In genomic region chr19:46956410-46956809, GRCm38 (mm10) we compare ENCODE assay signal across 30 mouse cellular contexts. TPM values are rescaled to one million over a fixed set of nuclear protein-coding genes. Genes with fewer than 3 reads are reported as not detected.
DNase-seq lines count a peak whose midpoint lies in the region; ATAC-seq and TF ChIP-seq lines count a peak whose summit lies in the region.
"Had no signal": no experiment of that assay in that cellular context is flagged by ENCODE, and none has a peak within 500 bp of the region (broad histone marks: within the 10 kb centered on the region; RNA-seq: fewer than 3 reads in every experiment).

No protein-coding gene starts in this region.

- ATAC-seq in liver, embryonic 12.5 days: 0 out of 2 replicates have a peak, but pooled peaks have one; percentile 25
- ATAC-seq in liver, postnatal 0 days: no peak
- ATAC-seq: CD4-positive, CD25-positive, alpha-beta regulatory T cell, adult 4 months; forebrain, embryonic 13.5 days; hindbrain, embryonic 16.5 days had no signal

- peak overlapping the region; percentile 45 for H3K4me2 ChIP-seq in liver, embryonic 12.5 days
- H3K4me2 ChIP-seq in liver, postnatal 0 days (ENCODE audit: low read depth, low read length): no peak overlapping the region
- H3K4me2 ChIP-seq: forebrain, embryonic 13.5 days; kidney, embryonic 15.5 days; limb, embryonic 15.5 days; neural tube, embryonic 12.5 days had no signal

- TF ChIP-seq CTCF in liver, adult 2 months (IDR thresholded peaks at IDR 0.05; ENCODE audit: low read depth, low read length): no peak
- TF ChIP-seq CTCF in liver, postnatal 0 days (IDR thresholded peaks at IDR 0.05; ENCODE audit: low read depth): no peak

- 24% methylated on average over 2 of the region's 2 CpGs for WGBS in liver, adult 2 months
- 66% methylated on average over 2 of the region's 2 CpGs for WGBS in liver, embryonic 12.5 days (ENCODE audit: insufficient replicate concordance)
- WGBS in liver, postnatal 0 days (ENCODE audit: insufficient replicate concordance): 61% methylated on average over 2 of the region's 2 CpGs

- H3K27me3 ChIP-seq in liver, adult 2 months (ENCODE audit: control insufficient read depth, insufficient read depth, low read length): no peaks in the 10 kb centered on the region
- no peaks in the 10 kb centered on the region for H3K27me3 ChIP-seq in liver, embryonic 12.5 days (replicated peaks)
- H3K27me3 ChIP-seq in liver, postnatal 0 days (ENCODE audit: insufficient read depth, low read length): no peaks in the 10 kb centered on the region
- H3K27me3 ChIP-seq: forebrain, embryonic 13.5 days; kidney, embryonic 15.5 days; limb, embryonic 15.5 days; neural tube, embryonic 12.5 days had no signal

- 0 out of 2 replicates have a peak overlapping the region, but pooled peaks have one; percentile 5 for H3K27ac ChIP-seq in liver, adult 2 months (replicated peaks; ENCODE audit: insufficient read depth, low read depth, low read length)
- H3K27ac ChIP-seq in liver, embryonic 12.5 days: peak overlapping the region; percentile 87
- peak overlapping the region; percentile 46 for H3K27ac ChIP-seq in liver, postnatal 0 days (ENCODE audit: low read depth)
- H3K27ac ChIP-seq: forebrain, embryonic 13.5 days; heart, adult 2 months; kidney, embryonic 15.5 days; layer of hippocampus, adult 2 months; limb, embryonic 10.5 days; limb, embryonic 15.5 days; midbrain, embryonic 10.5 days; neural tube, embryonic 12.5 days had no signal

- H3K79me2 ChIP-seq in liver, adult 2 months (ENCODE audit: control insufficient read depth, insufficient read depth, low read length): peaks cover 43% of the 10 kb centered on the region; the same call in 1 of the 2 replicates

- no peaks in the 10 kb centered on the region for H3K36me3 ChIP-seq in liver, adult 2 months (ENCODE audit: control insufficient read depth, insufficient read depth, low read length)
- peaks cover 28% of the 10 kb centered on the region for H3K36me3 ChIP-seq in liver, embryonic 12.5 days
- peaks cover 4% of the 10 kb centered on the region for H3K36me3 ChIP-seq in liver, postnatal 0 days (replicated peaks; ENCODE audit: insufficient read depth, low read length)
- H3K36me3 ChIP-seq: limb, embryonic 15.5 days; neural tube, embryonic 12.5 days had no signal

- no peak for TF ChIP-seq POLR2A in liver, adult 2 months (IDR thresholded peaks at IDR 0.05; ENCODE audit: extremely low read depth, insufficient read depth, low read length)

- H3K9ac ChIP-seq in liver, adult 2 months (ENCODE audit: low read depth, low read length): no peak overlapping the region
- H3K9ac ChIP-seq in liver, embryonic 12.5 days: peak overlapping the region; percentile 10; the same call in 1 of the 2 replicates
- no peak overlapping the region for H3K9ac ChIP-seq in liver, postnatal 0 days (replicated peaks)
- H3K9ac ChIP-seq: forebrain, embryonic 13.5 days; kidney, embryonic 15.5 days; limb, embryonic 15.5 days; neural tube, embryonic 12.5 days had no signal

- no peak overlapping the region for H3K4me3 ChIP-seq in liver, adult 2 months (ENCODE audit: insufficient read depth, low read depth, low read length)
- no peak overlapping the region for H3K4me3 ChIP-seq in liver, embryonic 12.5 days
- no peak overlapping the region for H3K4me3 ChIP-seq in liver, postnatal 0 days (ENCODE audit: low read depth, low read length)
- H3K4me3 ChIP-seq: forebrain, embryonic 13.5 days; heart, adult 2 months; kidney, embryonic 15.5 days; layer of hippocampus, adult 2 months; limb, embryonic 10.5 days; limb, embryonic 15.5 days; midbrain, embryonic 10.5 days; myocyte; neural tube, embryonic 12.5 days had no signal

- no peak for TF ChIP-seq EP300 in liver, postnatal 0 days (IDR thresholded peaks at IDR 0.05; ENCODE audit: low read depth)

- H3K4me1 ChIP-seq in liver, adult 2 months (ENCODE audit: control insufficient read depth, insufficient read depth, low read length): peaks cover 29% of the 10 kb centered on the region
- H3K4me1 ChIP-seq in liver, embryonic 12.5 days: peaks cover 56% of the 10 kb centered on the region
- peaks cover 41% of the 10 kb centered on the region for H3K4me1 ChIP-seq in liver, postnatal 0 days (ENCODE audit: insufficient read depth)

- H3K9me3 ChIP-seq in liver, embryonic 12.5 days (replicated peaks): no peaks in the 10 kb centered on the region
- H3K9me3 ChIP-seq in liver, postnatal 0 days (ENCODE audit: low read length): no peaks in the 10 kb centered on the region
- H3K9me3 ChIP-seq: forebrain, embryonic 13.5 days; kidney, embryonic 15.5 days; limb, embryonic 10.5 days; limb, embryonic 15.5 days; midbrain, embryonic 10.5 days; neural tube, embryonic 12.5 days had no signal

- intact Hi-C loops in gastrocnemius, postnatal 14 days (cut with DNase I; ENCODE audit: low total_unique reads): no loop called here

- DNase-seq in liver, adult 2 months (ENCODE audit: extremely low read depth, low read depth, low spot score): peak; percentile 37
- no peak for DNase-seq in liver
- peak; percentile 34 for DNase-seq in c-Kit-positive CD71-positive TER-119-positive erythroid progenitor cells, embryonic 14.5 days (ENCODE audit: low spot score)
- DNase-seq in liver, postnatal 0 days: no peak
- DNase-seq in cerebellum, postnatal 36 days: no peak
- no peak for DNase-seq in gastrocnemius, postnatal 14 days
- DNase-seq in left cerebral cortex, adult 18-20 months (ENCODE audit: low spot score in 2 of 2): no peak
- DNase-seq: adrenal gland, postnatal 25 days; cerebellum, adult 18-20 months; cerebellum, postnatal 14 days; gastrocnemius, postnatal 36 days; heart, adult 2 months; kidney, adult 18-20 months; kidney, postnatal 36 days; right cerebral cortex, adult 18-20 months; spleen, adult 18-20 months; thymus, postnatal 36 days had no signal

RNA-seq across cellular contexts. Expression of gene Ina, which starts 58.1 kb away (rescaled TPM):
- under 0.01 TPM in 1 of 2 replicates, not detected in the other for total RNA-seq in liver, adult 2 months (2014; rRNA removed)
- polyA plus RNA-seq in liver, adult 2 months (2012; rRNA removed): not detected in 2 replicates
- polyA plus RNA-seq in liver, embryonic 12.5 days (2016; fragmentation: Nextera tagmentation; extraction: Ambion mirVana): 0.11 and 0.12 TPM in 2 replicates
- not detected in 2 replicates for polyA plus RNA-seq in liver, postnatal 0 days (2015; fragmentation: Nextera tagmentation; extraction: Ambion mirVana)
- not detected for total RNA-seq in gastrocnemius, postnatal 14 days (2021)
- 100 to 1,000 TPM; 208 to 220 TPM for total RNA-seq in left cerebral cortex, adult 18-20 months (2021)
- total RNA-seq: gastrocnemius, postnatal 36 days; heart, postnatal 25 days; megakaryocyte progenitor cell, adult 5-6 weeks had no signal
- polyA plus RNA-seq: CD4-positive, CD25-positive, alpha-beta regulatory T cell, adult 4 months; myocyte had no signal

RNA-seq across cellular contexts. Expression of gene Nt5c2, which starts 58.5 kb away (rescaled TPM):
- total RNA-seq in liver, adult 2 months (2014; rRNA removed): 12.6 and 14.8 TPM in 2 replicates
- 7.4 and 7.5 TPM in 2 replicates for polyA plus RNA-seq in liver, adult 2 months (2012; rRNA removed)
- 67.1 and 78.5 TPM in 2 replicates for polyA plus RNA-seq in liver, embryonic 12.5 days (2016; fragmentation: Nextera tagmentation; extraction: Ambion mirVana)
- 30.2 and 36.1 TPM in 2 replicates for polyA plus RNA-seq in liver, postnatal 0 days (2015; fragmentation: Nextera tagmentation; extraction: Ambion mirVana)
- total RNA-seq in gastrocnemius, postnatal 14 days (2021): 10 to 100 TPM; 17.5 to 23.0 TPM
- 10 to 100 TPM; 78.9 to 82.6 TPM for total RNA-seq in left cerebral cortex, adult 18-20 months (2021)

Comparison
In these comparisons a context has a peak if more than half of its experiments do, and no peak if none do; other contexts are left out.
1. DNase-seq: peak in liver, adult 2 months (single experiment) and c-Kit-positive CD71-positive TER-119-positive erythroid progenitor cells, embryonic 14.5 days (single experiment); none in liver (single experiment), liver, postnatal 0 days (single experiment), cerebellum, postnatal 36 days (0 of 2), gastrocnemius, postnatal 14 days (single experiment) and left cerebral cortex, adult 18-20 months (0 of 2).
2. H3K27ac ChIP-seq: peak in every context shown above with its lines; median percentile 87 in liver, embryonic 12.5 days; 46 in liver, postnatal 0 days; 5 in liver, adult 2 months.
3. RNA of gene Ina, which starts 58.1 kb away (total RNA-seq): 208 to 220 TPM in left cerebral cortex, adult 18-20 months; not detected in gastrocnemius, postnatal 14 days and under 0.01 TPM in liver, adult 2 months; every median in the first group is over 100 times any median in the second.